Mouse (Mus musculus): ENCODE results near the gene Ptov1. TPM values are rescaled to one million over a fixed set of nuclear protein-coding genes. Genes with fewer than 3 reads are reported as not detected.

Ptov1 gene
- 66.2 and 77.3 TPM in 2 replicates for polyA plus RNA-seq (2012; rRNA removed)

DNA sequence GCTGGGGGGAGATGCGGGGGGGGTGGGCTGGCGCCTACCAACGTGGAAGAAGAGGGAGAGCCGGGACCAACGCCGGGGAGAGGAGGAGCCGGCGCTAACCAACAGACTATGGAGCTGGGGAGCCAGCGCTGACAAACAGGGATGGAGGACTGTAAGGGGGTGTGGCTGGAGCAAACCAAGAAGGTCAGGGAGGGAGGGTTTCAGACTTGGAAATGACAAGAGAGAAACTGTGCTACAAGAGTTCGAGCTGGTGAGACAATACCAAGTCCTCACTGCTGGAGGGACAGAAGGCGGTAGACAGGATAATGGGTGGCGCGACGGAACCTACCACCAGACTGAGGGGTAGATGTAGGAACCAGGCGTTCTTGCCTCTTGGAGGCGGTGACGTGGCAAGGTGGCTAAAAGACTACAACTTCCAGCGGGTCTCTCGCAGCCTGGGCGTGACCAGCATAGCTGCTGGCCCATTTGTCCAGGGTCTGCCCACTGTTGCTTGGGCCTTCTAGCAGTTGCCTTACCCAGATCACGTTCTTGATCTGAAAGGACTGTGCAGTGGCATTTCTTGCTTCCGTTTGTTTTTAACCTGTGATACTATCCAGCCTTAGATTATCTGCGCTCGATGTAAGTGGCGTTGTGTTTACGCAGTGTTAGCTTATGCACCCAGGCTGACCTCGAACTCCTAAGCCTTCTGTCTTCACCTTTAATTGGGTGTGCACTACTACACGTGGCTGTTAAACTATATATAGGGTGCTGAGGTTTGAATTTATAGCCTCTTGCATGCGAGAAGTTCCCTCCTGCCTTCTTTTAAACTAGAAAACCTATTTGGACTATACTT lies at the start of gene Ptov1:
Gene Ptov1 (minus strand): TSS at position 92 of the 832 bp plus-strand sequence.
- Histone ChIP-seq H3K4me3 (ENCODE audit: extremely low read depth, insufficient read depth, insufficient read length) (peak within 1 kb of the TSS; percentile 60), H3K27me3 (ENCODE audit: control insufficient read depth, insufficient read depth, low read length) (no peaks in the 10 kb centered on the region; the same call in 1 of the 2 replicates), H3K27ac (ENCODE audit: insufficient read depth, low read length) (peak within 1 kb of the TSS; percentile 79), H3K36me3 (ENCODE audit: control insufficient read depth, insufficient read depth, low read length) (no peaks in the 10 kb centered on the region), H3K4me1 (ENCODE audit: control insufficient read depth, insufficient read depth, insufficient read length) (peaks cover 13% of the 10 kb centered on the region; the same call in 1 of the 2 replicates)
- WGBS, result 8% methylated on average over 29 of the region's 29 CpGs
- TF ChIP-seq CTCF (IDR thresholded peaks at IDR 0.05; ENCODE audit: extremely low read depth, insufficient read depth, insufficient read length, insufficient replicate concordance), result no peak
- no peak for TF ChIP-seq POLR2A (IDR thresholded peaks at IDR 0.05; ENCODE audit: low read depth, low read length)
- peak; percentile 59 to 62 for DNase-seq (ENCODE audit: low read depth in 1 of 2, low spot score in 2 of 2)

GRCm38 (mm10) chr7:44919127-44919526 lies 49.5 kb upstream of the Ptov1 start:
- TF ChIP-seq CTCF (IDR thresholded peaks at IDR 0.05; ENCODE audit: extremely low read depth, insufficient read depth, insufficient read length, insufficient replicate concordance) (no peak), POLR2A (IDR thresholded peaks at IDR 0.05; ENCODE audit: low read depth, low read length) (no peak)
- Histone ChIP-seq H3K27me3 (ENCODE audit: control insufficient read depth, insufficient read depth, low read length) (no peaks in the 10 kb centered on the region), H3K4me1 (ENCODE audit: control insufficient read depth, insufficient read depth, insufficient read length) (no peaks in the 10 kb centered on the region), H3K4me3 (ENCODE audit: extremely low read depth, insufficient read depth, insufficient read length) (no peak overlapping the region), H3K27ac (ENCODE audit: insufficient read depth, low read length) (no peak overlapping the region), H3K36me3 (ENCODE audit: control insufficient read depth, insufficient read depth, low read length) (peaks cover 17% of the 10 kb centered on the region)
- no peak for DNase-seq (ENCODE audit: low read depth in 1 of 2, low spot score in 2 of 2)
- WGBS, result 95% methylated on average over 5 of the region's 5 CpGs

GRCm38 (mm10) chr7:44918219-44918618 lies 48.6 kb upstream of the Ptov1 start:
- 84% methylated on average over 3 of the region's 3 CpGs for WGBS
- H3K4me1 ChIP-seq (ENCODE audit: control insufficient read depth, insufficient read depth, insufficient read length), result no peaks in the 10 kb centered on the region
- no peak for DNase-seq (ENCODE audit: low read depth in 1 of 2, low spot score in 2 of 2)
- no peak overlapping the region for H3K27ac ChIP-seq (ENCODE audit: insufficient read depth, low read length)
- no peak overlapping the region for H3K4me3 ChIP-seq (ENCODE audit: extremely low read depth, insufficient read depth, insufficient read length)
- H3K27me3 ChIP-seq (ENCODE audit: control insufficient read depth, insufficient read depth, low read length), result no peaks in the 10 kb centered on the region
- no peak for TF ChIP-seq CTCF (IDR thresholded peaks at IDR 0.05; ENCODE audit: extremely low read depth, insufficient read depth, insufficient read length, insufficient replicate concordance)
- TF ChIP-seq POLR2A (IDR thresholded peaks at IDR 0.05; ENCODE audit: low read depth, low read length), result no peak
- H3K36me3 ChIP-seq (ENCODE audit: control insufficient read depth, insufficient read depth, low read length), result peaks cover 19% of the 10 kb centered on the region

- no peaks in the 10 kb centered on the region for H3K4me1 ChIP-seq (ENCODE audit: control insufficient read depth, insufficient read depth, insufficient read length)
- H3K4me3 ChIP-seq (ENCODE audit: extremely low read depth, insufficient read depth, insufficient read length), result no peak overlapping the region
- no peaks in the 10 kb centered on the region for H3K27me3 ChIP-seq (ENCODE audit: control insufficient read depth, insufficient read depth, low read length)
- TF ChIP-seq CTCF (IDR thresholded peaks at IDR 0.05; ENCODE audit: extremely low read depth, insufficient read depth, insufficient read length, insufficient replicate concordance) (no peak), POLR2A (IDR thresholded peaks at IDR 0.05; ENCODE audit: low read depth, low read length) (no peak)
- DNase-seq (ENCODE audit: low read depth in 1 of 2, low spot score in 2 of 2), result no peak
- H3K36me3 ChIP-seq (ENCODE audit: control insufficient read depth, insufficient read depth, low read length), result peaks cover 10% of the 10 kb centered on the region
- WGBS, result 95% methylated on average over 4 of the region's 4 CpGs
- H3K27ac ChIP-seq (ENCODE audit: insufficient read depth, low read length), result no peak overlapping the region
Observed at GRCm38 (mm10) chr7:44916881-44917280, 47.3 kb upstream of the Ptov1 start.

DNA sequence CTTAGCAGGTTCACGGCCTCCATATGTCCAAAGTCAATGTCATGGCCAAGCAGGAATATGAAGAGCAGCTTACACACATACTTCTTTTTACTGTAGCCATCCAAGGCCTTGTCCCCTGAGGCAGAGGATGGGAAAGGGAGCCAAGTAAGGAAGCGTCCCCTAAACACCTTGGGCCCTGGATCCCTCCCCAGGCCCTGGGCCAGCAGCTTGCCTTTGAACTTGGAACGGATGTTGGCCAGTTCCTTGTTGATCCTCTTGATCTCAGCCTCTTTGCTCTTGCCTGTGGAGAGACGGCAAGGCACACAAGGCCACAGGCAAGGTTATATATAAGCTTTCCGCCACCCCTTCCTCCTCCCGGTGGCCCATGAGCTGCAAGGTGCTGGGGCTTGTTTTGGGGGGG lies 46.6 kb upstream of the Ptov1 start:
- peaks cover 10% of the 10 kb centered on the region for H3K36me3 ChIP-seq (ENCODE audit: control insufficient read depth, insufficient read depth, low read length)
- whole genome bisulfite sequencing, result 89% methylated on average over 6 of the region's 6 CpGs
- DNase-seq (ENCODE audit: low read depth in 1 of 2, low spot score in 2 of 2), result no peak
- no peak overlapping the region for H3K4me3 ChIP-seq (ENCODE audit: extremely low read depth, insufficient read depth, insufficient read length)
- no peaks in the 10 kb centered on the region for H3K4me1 ChIP-seq (ENCODE audit: control insufficient read depth, insufficient read depth, insufficient read length)
- no peaks in the 10 kb centered on the region for H3K27me3 ChIP-seq (ENCODE audit: control insufficient read depth, insufficient read depth, low read length)
- TF ChIP-seq CTCF (IDR thresholded peaks at IDR 0.05; ENCODE audit: extremely low read depth, insufficient read depth, insufficient read length, insufficient replicate concordance) (no peak), POLR2A (IDR thresholded peaks at IDR 0.05; ENCODE audit: low read depth, low read length) (no peak)
- no peak overlapping the region for H3K27ac ChIP-seq (ENCODE audit: insufficient read depth, low read length)

GRCm38 (mm10) chr7:44915314-44915713 lies 45.7 kb upstream of the Ptov1 start:
- DNase-seq (ENCODE audit: low read depth in 1 of 2, low spot score in 2 of 2), result no peak
- no peak overlapping the region for H3K4me3 ChIP-seq (ENCODE audit: extremely low read depth, insufficient read depth, insufficient read length)
- TF ChIP-seq CTCF (IDR thresholded peaks at IDR 0.05; ENCODE audit: extremely low read depth, insufficient read depth, insufficient read length, insufficient replicate concordance) (no peak), POLR2A (IDR thresholded peaks at IDR 0.05; ENCODE audit: low read depth, low read length) (no peak)
- no peaks in the 10 kb centered on the region for H3K4me1 ChIP-seq (ENCODE audit: control insufficient read depth, insufficient read depth, insufficient read length)
- H3K27me3 ChIP-seq (ENCODE audit: control insufficient read depth, insufficient read depth, low read length), result no peaks in the 10 kb centered on the region
- 94% methylated on average over 9 of the region's 9 CpGs for WGBS
- H3K27ac ChIP-seq (ENCODE audit: insufficient read depth, low read length), result no peak overlapping the region
- peaks cover 14% of the 10 kb centered on the region for H3K36me3 ChIP-seq (ENCODE audit: control insufficient read depth, insufficient read depth, low read length)

- Histone ChIP-seq H3K27ac (ENCODE audit: insufficient read depth, low read length) (no peak overlapping the region), H3K36me3 (ENCODE audit: control insufficient read depth, insufficient read depth, low read length) (peaks cover 15% of the 10 kb centered on the region), H3K27me3 (ENCODE audit: control insufficient read depth, insufficient read depth, low read length) (no peaks in the 10 kb centered on the region), H3K4me1 (ENCODE audit: control insufficient read depth, insufficient read depth, insufficient read length) (no peaks in the 10 kb centered on the region), H3K4me3 (ENCODE audit: extremely low read depth, insufficient read depth, insufficient read length) (no peak overlapping the region)
- no peak for DNase-seq (ENCODE audit: low read depth in 1 of 2, low spot score in 2 of 2)
- no peak for TF ChIP-seq CTCF (IDR thresholded peaks at IDR 0.05; ENCODE audit: extremely low read depth, insufficient read depth, insufficient read length, insufficient replicate concordance)
- no peak for TF ChIP-seq POLR2A (IDR thresholded peaks at IDR 0.05; ENCODE audit: low read depth, low read length)
- 98% methylated on average over 2 of the region's 2 CpGs for WGBS
Observed at GRCm38 (mm10) chr7:44914396-44914795, 44.8 kb upstream of the Ptov1 start.
